18 mouse cellular contexts compared by ENCODE assay signal in genomic region chr5:113113120-113113519, GRCm38 (mm10). TPM values are rescaled to one million over a fixed set of nuclear protein-coding genes. Genes with fewer than 3 reads are reported as not detected.
A peak's percentile ranks its signal among the peaks of the same experiment; 100 is the strongest.
DNase-seq lines count a peak whose midpoint lies in the region; ATAC-seq and TF ChIP-seq lines count a peak whose summit lies in the region.
"Had no signal": no experiment of that assay in that cellular context is flagged by ENCODE, and none has a peak within 500 bp of the region (broad histone marks: within the 10 kb centered on the region; RNA-seq: fewer than 3 reads in every experiment).

No protein-coding gene starts in this region.

- no peaks in the 10 kb centered on the region for H3K36me3 ChIP-seq in heart, embryonic 11.5 days (ENCODE audit: control insufficient read depth, insufficient read depth, low read length)
- H3K36me3 ChIP-seq in limb, embryonic 13.5 days: no peaks in the 10 kb centered on the region
- no peaks in the 10 kb centered on the region for H3K36me3 ChIP-seq in midbrain, embryonic 14.5 days (ENCODE audit: control insufficient read depth, insufficient read depth, low read length)
- H3K36me3 ChIP-seq: midbrain, embryonic 15.5 days; neural tube, embryonic 13.5 days had no signal

- H3K4me1 ChIP-seq in heart, embryonic 11.5 days (ENCODE audit: control insufficient read depth, insufficient read depth, low read length): peaks cover 69% of the 10 kb centered on the region
- peaks cover 59% of the 10 kb centered on the region for H3K4me1 ChIP-seq in limb, embryonic 13.5 days
- no peaks in the 10 kb centered on the region for H3K4me1 ChIP-seq in midbrain, embryonic 14.5 days (ENCODE audit: control insufficient read depth, insufficient read depth, low read length)

- no peaks in the 10 kb centered on the region for H3K9me3 ChIP-seq in heart, embryonic 11.5 days (replicated peaks; ENCODE audit: control insufficient read depth, low read length)
- H3K9me3 ChIP-seq in limb, embryonic 13.5 days: no peaks in the 10 kb centered on the region
- no peaks in the 10 kb centered on the region for H3K9me3 ChIP-seq in midbrain, embryonic 14.5 days (ENCODE audit: control insufficient read depth, low read length)
- H3K9me3 ChIP-seq: midbrain, embryonic 15.5 days; neural tube, embryonic 13.5 days had no signal

- ATAC-seq in heart, embryonic 11.5 days (replicated peaks; ENCODE audit: insufficient number of reproducible peaks, low FRiP score, low TSS enrichment): no peak
- no peak for ATAC-seq in limb, embryonic 13.5 days (ENCODE audit: low FRiP score, low read depth)
- ATAC-seq in midbrain, embryonic 14.5 days (ENCODE audit: low FRiP score, low TSS enrichment): no peak
- ATAC-seq: activated CD4-positive, CD25-positive, alpha-beta regulatory T cell, adult 4 months; midbrain, embryonic 15.5 days had no signal

- H3K27ac ChIP-seq in heart, embryonic 11.5 days (ENCODE audit: low read depth, low read length): peak overlapping the region; percentile 98
- 0 out of 2 replicates have a peak overlapping the region, but pooled peaks have one; percentile 14 for H3K27ac ChIP-seq in layer of hippocampus, adult 2 months
- H3K27ac ChIP-seq in limb, embryonic 13.5 days: peak overlapping the region; percentile 28; the same call in 1 of the 2 replicates
- no peak overlapping the region for H3K27ac ChIP-seq in midbrain, embryonic 14.5 days (replicated peaks; ENCODE audit: low read depth, low read length)
- H3K27ac ChIP-seq: midbrain, embryonic 15.5 days; neural tube, embryonic 13.5 days had no signal

- no peak overlapping the region for H3K4me3 ChIP-seq in heart, embryonic 11.5 days (ENCODE audit: low read depth, low read length)
- H3K4me3 ChIP-seq in layer of hippocampus, adult 2 months: no peak overlapping the region
- no peak overlapping the region for H3K4me3 ChIP-seq in limb, embryonic 13.5 days
- no peak overlapping the region for H3K4me3 ChIP-seq in midbrain, embryonic 14.5 days (replicated peaks; ENCODE audit: low read depth, low read length)
- H3K4me3 ChIP-seq: midbrain, embryonic 15.5 days; neural tube, embryonic 13.5 days had no signal

- intact Hi-C loops in heart, postnatal 10 days (cut with DNase I): no loop called here

- TF ChIP-seq CTCF in layer of hippocampus, adult 2 months (conservative IDR thresholded peaks at IDR 0.05): no peak

- DNase-seq in heart, postnatal 10 days: no peak
- DNase-seq in layer of hippocampus, adult 2 months (ENCODE audit: low spot score in 2 of 2): no peak
- no peak for DNase-seq in layer of hippocampus, postnatal 25 days (ENCODE audit: extremely low spot score in 1 of 2, low spot score in 1 of 2)
- DNase-seq in brain, adult 2 months (ENCODE audit: low read depth, low spot score): peak; percentile 74
- DNase-seq in thymus, postnatal 36 days: no peak
- no peak for DNase-seq in midbrain, embryonic 14.5 days
- DNase-seq: B cell, adult 2 months; cerebellum, postnatal 36 days; kidney, postnatal 36 days had no signal

- H3K9ac ChIP-seq in heart, embryonic 11.5 days (ENCODE audit: low read depth, low read length): peak overlapping the region; percentile 28; the same call in 1 of the 2 replicates
- H3K9ac ChIP-seq in limb, embryonic 13.5 days: no peak overlapping the region
- H3K9ac ChIP-seq in midbrain, embryonic 14.5 days (replicated peaks; ENCODE audit: low read length): no peak overlapping the region
- H3K9ac ChIP-seq: midbrain, embryonic 15.5 days had no signal

- 35% methylated on average over 5 of the region's 5 CpGs for WGBS in heart, embryonic 11.5 days (ENCODE audit: insufficient replicate concordance)
- 41% methylated on average over 5 of the region's 5 CpGs for WGBS in limb, embryonic 13.5 days
- 61% methylated on average over 5 of the region's 5 CpGs for WGBS in midbrain, embryonic 14.5 days

- H3K4me2 ChIP-seq in heart, embryonic 11.5 days: no peak overlapping the region
- no peak overlapping the region for H3K4me2 ChIP-seq in limb, embryonic 13.5 days (replicated peaks)
- no peak overlapping the region for H3K4me2 ChIP-seq in midbrain, embryonic 14.5 days (ENCODE audit: low read length)
- H3K4me2 ChIP-seq: midbrain, embryonic 15.5 days; neural tube, embryonic 13.5 days had no signal

- H3K27me3 ChIP-seq in heart, embryonic 11.5 days (ENCODE audit: control insufficient read depth, insufficient read depth, low read length): no peaks in the 10 kb centered on the region
- H3K27me3 ChIP-seq in limb, embryonic 13.5 days: no peaks in the 10 kb centered on the region
- H3K27me3 ChIP-seq in midbrain, embryonic 14.5 days (ENCODE audit: control insufficient read depth, insufficient read depth, low read length): no peaks in the 10 kb centered on the region
- H3K27me3 ChIP-seq: midbrain, embryonic 15.5 days; neural tube, embryonic 13.5 days had no signal

RNA-seq across cellular contexts. Expression of gene Crybb3, which starts 31.7 kb away (rescaled TPM):
- polyA plus RNA-seq in heart, embryonic 11.5 days (2014; fragmentation: Nextera tagmentation; extraction: Ambion mirVana): 0.56 and 0.77 TPM in 2 replicates
- total RNA-seq in heart, postnatal 10 days (2021): 1 to 10 TPM; 2.0 to 2.1 TPM
- 1 to 10 TPM; 3.8 to 4.2 TPM for total RNA-seq in layer of hippocampus, adult 2 months (2021)
- total RNA-seq in layer of hippocampus, postnatal 25 days (2021): 1 to 10 TPM; 1.5 to 2.8 TPM
- 0.89 and 1.6 TPM in 2 replicates for polyA plus RNA-seq in limb, embryonic 13.5 days (2015; fragmentation: Nextera tagmentation; extraction: Ambion mirVana)
- polyA plus RNA-seq in midbrain, embryonic 14.5 days (2014; fragmentation: Nextera tagmentation; extraction: Ambion mirVana): 0.70 and 0.77 TPM in 2 replicates
- polyA plus RNA-seq: activated CD4-positive, CD25-positive, alpha-beta regulatory T cell, adult 4 months; liver, embryonic 16.5 days had no signal

RNA-seq across cellular contexts. Expression of gene Crybb2, which starts 43.2 kb away (rescaled TPM):
- polyA plus RNA-seq in heart, embryonic 11.5 days (2014; fragmentation: Nextera tagmentation; extraction: Ambion mirVana): not detected in 2 replicates
- not detected for total RNA-seq in heart, postnatal 10 days (2021)
- not detected for total RNA-seq in layer of hippocampus, adult 2 months (2021)
- not detected for total RNA-seq in layer of hippocampus, postnatal 25 days (2021)
- not detected in 2 replicates for polyA plus RNA-seq in limb, embryonic 13.5 days (2015; fragmentation: Nextera tagmentation; extraction: Ambion mirVana)
- polyA plus RNA-seq in midbrain, embryonic 14.5 days (2014; fragmentation: Nextera tagmentation; extraction: Ambion mirVana): not detected in 2 replicates
- total RNA-seq: left cerebral cortex, adult 8-10 months had no signal
- polyA plus RNA-seq: activated CD4-positive, CD25-positive, alpha-beta regulatory T cell, adult 4 months; hindbrain, embryonic 11.5 days; liver, embryonic 16.5 days; midbrain, embryonic 15.5 days; neural tube, embryonic 13.5 days; urinary bladder, adult 2 months had no signal
